Mouse (Mus musculus): Measurements from ENCODE around the gene Apol11a.
"Not testable (repeated sequence)": the region's sequence is repeated elsewhere in the genome, so short reads cannot be mapped to it uniquely, and the experiment has no call there.

DNA sequence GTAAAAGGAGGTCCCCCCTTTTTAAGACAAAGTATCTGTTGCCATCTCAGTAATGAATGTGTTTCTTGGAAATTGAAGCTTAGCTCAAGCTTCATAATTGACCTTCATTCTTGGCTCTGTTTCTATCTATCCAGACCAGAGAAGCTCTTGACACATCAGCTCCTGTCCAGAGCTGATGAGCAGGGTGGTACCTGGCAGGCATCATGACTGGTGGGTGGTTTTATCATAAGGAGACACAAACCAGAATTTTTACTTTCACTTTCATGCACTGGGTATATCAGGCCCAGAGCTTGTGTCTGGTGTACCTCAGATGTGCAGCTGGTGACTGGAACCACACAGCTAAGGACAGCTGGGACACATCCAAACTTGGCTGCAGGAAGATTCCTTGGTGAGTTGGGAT lies at the start of gene Apol11a:
- TF ChIP-seq CTCF (IDR thresholded peaks at IDR 0.05; ENCODE audit: control insufficient read depth, insufficient read depth, insufficient replicate concordance, low read depth, low read length); POLR2A (IDR thresholded peaks at IDR 0.05; ENCODE audit: control insufficient read depth, low read depth, low read length): not testable (repeated sequence)
